Mouse (Mus musculus): Measurements from ENCODE around the gene Rab11fip5.

The Rab11fip5 gene

GRCm38 (mm10) chr6:85306375-85306774 is 68.1 kb downstream of the Rab11fip5 start:
- no peak for DNase-seq

DNA sequence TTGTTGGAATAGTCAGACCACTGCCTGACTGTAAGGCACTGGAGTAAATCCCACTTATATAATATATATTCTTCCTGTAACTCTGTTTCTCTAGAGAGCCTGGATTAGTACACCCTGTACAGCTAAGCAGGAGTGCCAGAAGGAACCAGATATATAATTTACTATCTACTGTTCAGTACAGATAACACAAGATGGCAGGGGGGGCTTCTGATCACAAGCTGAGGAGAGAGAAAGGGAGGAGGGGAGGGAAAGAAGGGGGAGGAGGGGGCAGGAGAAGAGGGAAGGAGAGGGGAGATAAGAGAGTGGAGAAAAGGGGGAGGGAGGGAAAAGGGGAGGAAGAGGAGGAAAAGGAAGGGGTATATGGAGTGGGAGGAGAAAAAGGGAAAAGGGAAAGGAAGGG is 68.6 kb downstream of the Rab11fip5 start:
- DNase-seq = no peak

GRCm38 (mm10) chr6:85304966-85305365 is 69.5 kb downstream of the Rab11fip5 start:
- no peak for DNase-seq

- peak; percentile 17 for DNase-seq
These were observed 71.9 kb downstream of the Rab11fip5 start for GRCm38 (mm10) chr6:85302326-85303055.

DNA sequence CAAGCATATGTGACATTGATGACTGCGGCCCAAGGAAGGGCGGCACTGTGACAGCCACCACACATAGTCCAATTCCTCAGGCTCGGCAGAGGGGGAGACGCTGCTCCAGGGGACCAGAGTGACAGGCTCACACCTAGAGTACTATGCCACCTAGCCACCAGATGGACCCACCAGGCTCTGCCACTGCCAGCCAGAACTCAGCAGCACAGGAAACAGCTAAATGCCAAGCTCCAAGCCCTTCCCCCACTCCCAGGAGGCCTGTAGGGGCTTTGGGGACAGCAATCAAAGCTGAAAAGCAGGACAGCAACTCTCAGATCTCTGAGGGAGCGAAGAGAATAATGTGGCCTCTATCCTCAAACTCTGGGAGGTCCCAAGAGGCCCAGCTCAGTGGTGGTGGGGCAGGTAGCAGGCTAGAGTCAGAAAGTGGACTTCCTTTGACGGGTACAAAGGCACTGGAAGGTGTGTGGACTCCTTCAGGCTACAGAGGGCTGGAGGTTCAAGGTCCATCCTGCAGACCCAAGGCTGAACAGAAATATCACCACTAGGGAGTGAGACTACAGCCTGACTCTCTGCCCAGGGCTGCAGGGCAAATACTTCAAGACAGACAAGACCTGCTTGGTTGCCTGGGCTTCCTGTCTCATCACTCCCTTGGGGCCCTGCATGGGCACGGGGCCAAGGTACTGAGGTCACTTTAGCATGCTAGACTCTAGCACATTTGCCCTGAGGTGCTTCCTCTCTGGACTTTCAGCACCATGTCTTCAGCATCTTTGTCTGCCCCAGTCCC is 78.9 kb downstream of the Rab11fip5 start:
- DNase-seq = peak; percentile 81

GRCm38 (mm10) chr6:85294004-85294379 is 80.4 kb downstream of the Rab11fip5 start:
- DNase-seq = no peak

GRCm38 (mm10) chr6:85293255-85294003 is 81.0 kb downstream of the Rab11fip5 start:
- peak; percentile 56 for DNase-seq

GRCm38 (mm10) chr6:85290869-85291824 is 83.3 kb downstream of the Rab11fip5 start:
- peak; percentile 4 for DNase-seq

DNA sequence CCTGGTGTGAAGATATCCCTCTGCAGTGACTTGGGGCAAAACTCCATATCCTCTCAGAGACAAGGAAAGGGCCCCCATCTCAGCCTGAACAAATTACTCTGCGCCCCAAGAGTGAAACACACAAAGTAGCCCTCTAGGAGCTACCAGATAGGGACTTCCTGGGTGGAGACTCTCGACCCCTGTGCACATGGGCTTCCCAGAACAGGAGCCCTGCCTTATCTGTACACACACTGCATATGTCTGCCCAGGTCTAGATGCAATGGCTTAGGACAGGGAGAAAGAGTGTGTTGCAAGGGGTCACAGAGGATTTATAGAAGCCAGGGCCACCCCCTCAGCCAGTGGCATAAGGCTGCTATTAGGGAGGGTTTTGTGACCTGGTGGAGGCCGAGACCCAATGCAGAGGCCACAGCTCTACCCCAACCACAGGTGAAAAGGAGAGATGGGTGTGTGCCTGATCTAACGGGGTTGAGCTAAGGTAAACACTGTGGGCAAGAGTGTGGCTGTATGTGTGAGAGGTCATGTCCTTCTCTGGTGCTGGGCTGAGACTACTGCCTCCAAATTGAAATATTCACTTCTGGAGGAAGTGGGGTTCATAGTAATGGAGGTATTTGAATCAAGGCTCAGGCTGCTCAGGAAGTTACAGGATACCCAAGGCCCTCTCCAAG is 86.1 kb downstream of the Rab11fip5 start:
- no peak for DNase-seq

DNA sequence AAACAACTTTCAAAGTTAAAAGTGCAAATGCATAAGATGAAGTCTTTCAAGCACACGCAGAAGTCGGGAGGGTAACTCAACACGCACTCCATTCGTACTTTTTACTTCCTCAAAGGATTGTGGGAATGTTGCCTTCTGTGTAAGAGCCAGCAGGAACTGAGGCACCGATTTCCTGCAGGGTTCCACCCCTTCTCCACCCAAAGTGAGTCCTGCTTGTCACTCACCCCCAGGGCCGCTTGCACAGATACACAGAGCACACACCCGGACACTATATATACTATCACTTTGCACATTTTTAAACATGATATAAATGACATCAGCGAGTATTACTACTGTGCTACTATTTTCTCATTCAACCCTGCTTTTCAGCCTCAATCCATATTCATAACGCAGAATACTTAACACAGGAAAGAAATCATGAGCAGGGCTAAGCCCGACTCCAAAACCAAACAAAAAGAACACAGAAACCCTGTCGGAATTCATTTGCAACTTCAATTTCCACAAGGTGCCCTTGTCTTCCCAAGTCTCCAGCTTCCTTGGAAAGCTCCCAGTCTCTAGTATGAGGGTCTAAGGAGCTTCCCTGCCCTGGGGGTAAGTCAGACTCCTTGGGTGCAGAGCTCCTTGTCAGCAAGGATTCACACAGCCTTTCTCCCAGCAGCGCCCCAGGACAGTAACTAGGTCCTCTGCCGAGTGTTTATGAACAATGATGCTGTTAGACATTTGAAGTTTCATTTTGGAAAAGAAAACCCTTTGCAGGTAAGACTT is 88.0 kb downstream of the Rab11fip5 start:
- no peak for DNase-seq

All from lung, postnatal 36 days (tissue).